Mouse (Mus musculus): ENCODE measurements around the gene Ccdc88c.

Ccdc88c gene

GRCm38 (mm10) chr12:101028954-101029731, at the start of gene Ccdc88c:
Gene Ccdc88c (minus strand): TSS chr12:101029056.
- peak; percentile 92 for DNase-seq (ENCODE audit: inconsistent ontology term)

DNA sequence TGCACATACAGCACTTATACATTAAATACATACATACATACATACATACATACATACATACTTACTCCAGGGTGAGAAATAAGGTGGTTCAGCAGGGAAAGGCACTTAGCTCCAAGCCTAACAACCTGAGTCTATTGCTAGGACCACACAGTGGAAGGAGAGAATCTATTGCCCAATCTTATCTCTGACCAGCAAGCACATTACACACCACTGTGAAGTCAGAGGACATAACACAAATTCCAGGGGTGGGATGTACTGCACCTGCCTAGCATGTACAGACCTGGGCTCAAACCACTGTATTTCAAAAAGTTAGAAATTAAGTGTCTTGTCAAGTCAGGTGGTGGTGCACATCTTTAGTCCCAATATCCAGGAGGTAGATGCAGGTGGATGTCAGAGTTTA, 49.1 kb upstream of the Ccdc88c start:
- DNase-seq (ENCODE audit: inconsistent ontology term): no peak

- DNase-seq (ENCODE audit: inconsistent ontology term): no peak
Measured at GRCm38 (mm10) chr12:101075433-101075832, 46.6 kb upstream of the Ccdc88c start.

GRCm38 (mm10) chr12:101074821-101075429, 46.1 kb upstream of the Ccdc88c start:
- no peak for DNase-seq (ENCODE audit: inconsistent ontology term)

DNA sequence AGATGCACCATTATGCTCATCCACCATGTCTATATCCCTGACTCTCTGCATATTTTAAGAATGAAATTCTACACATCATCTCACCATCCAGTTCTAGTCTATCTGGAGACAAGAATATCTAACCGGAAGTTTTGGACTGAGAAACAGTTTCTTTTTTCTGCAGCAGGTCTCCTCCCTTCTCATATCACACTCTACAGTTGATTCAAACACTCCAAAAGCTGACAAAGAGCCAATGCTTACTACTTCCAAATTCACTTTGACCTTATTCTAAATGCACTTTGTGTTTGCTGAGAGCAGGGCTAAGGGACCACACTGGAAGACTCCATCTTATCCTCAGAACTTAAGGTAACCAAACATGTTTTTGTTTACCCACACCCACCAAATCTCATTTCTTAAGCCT, 41.0 kb upstream of the Ccdc88c start:
- no peak for DNase-seq (ENCODE audit: inconsistent ontology term)

- DNase-seq (ENCODE audit: inconsistent ontology term): no peak
Measured at GRCm38 (mm10) chr12:101066329-101066728, 37.5 kb upstream of the Ccdc88c start.

DNA sequence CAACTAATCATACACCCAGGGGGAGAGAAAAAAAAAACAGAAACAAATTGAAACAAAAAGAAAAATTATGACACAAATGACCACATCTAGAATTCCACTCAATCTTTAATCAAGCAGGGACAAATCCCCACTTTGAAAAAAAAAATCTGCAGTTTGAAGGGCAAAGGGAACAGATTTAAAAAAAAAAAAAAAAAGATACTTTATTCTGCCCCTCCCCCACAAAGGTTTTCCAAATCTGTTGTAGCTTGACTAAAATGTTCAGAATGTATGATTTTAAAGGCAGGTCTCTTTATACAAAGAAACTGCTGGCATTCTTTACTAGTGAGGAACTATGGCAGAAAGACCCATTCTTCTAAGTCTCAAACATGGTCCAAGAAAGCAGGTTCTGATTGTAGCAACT, 11.1 kb upstream of the Ccdc88c start:
- no peak for DNase-seq (ENCODE audit: inconsistent ontology term)

GRCm38 (mm10) chr12:101028247-101028953, 456 bp downstream of the Ccdc88c start:
- no peak for DNase-seq (ENCODE audit: inconsistent ontology term)

DNA sequence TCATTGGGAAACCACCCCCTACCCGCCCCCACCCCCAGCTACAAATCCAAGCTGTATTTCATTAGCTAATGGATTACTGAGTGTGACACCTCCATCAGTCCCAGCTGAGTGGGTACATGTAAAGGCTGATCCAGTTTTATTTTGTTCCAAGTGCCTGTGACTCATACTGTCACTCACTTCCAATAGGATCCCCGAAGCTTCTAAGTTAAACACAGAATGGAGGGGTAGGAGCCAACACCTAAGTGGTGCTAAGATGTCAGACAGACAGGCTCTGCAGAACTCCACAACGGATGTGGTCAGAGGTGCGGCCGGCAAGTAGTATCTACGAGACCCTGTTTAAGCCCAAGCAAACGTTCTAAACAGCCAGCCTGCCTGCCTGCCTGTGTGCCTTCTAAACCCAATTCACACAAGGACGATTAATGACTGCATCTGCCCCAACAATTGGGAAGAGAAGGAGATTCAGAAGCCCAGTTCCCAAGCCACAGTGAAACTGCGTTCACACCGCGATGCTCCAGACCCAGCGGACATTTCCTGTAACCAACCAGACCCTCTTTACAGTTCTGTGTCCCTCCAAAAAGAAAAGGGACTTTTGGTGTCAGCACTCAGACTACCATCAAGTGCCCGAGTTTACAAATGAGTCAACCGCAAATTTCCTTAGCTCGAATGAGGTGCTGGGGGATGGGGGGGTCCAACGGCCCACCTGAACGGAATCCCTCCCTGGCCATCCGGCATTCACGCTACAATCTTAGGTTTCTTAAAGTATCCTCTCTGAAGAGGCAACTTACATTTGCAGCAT, 1.2 kb downstream of the Ccdc88c start:
- peak; percentile 74 for DNase-seq (ENCODE audit: inconsistent ontology term)

DNA sequence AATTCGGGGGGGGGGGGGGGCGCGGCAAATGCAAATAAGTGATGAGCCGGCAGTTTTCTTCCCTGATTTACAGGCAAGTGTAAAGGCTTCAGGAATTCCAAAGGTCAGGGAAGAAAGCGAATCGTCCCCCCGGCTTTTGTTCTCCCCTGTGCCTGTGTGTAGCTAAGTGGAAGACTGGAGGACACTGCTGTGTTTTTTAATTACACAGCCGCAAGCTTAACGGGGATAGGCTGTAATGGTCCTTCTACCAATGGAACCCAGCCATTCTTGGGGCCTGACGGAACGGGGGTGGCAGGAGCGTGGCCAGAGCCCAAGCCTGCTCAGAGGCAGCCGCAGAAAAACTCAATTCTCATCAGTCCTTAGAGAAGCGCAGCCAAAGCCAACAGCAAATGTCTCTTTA, 1.9 kb downstream of the Ccdc88c start:
- peak; percentile 84 for DNase-seq (ENCODE audit: inconsistent ontology term)

DNA sequence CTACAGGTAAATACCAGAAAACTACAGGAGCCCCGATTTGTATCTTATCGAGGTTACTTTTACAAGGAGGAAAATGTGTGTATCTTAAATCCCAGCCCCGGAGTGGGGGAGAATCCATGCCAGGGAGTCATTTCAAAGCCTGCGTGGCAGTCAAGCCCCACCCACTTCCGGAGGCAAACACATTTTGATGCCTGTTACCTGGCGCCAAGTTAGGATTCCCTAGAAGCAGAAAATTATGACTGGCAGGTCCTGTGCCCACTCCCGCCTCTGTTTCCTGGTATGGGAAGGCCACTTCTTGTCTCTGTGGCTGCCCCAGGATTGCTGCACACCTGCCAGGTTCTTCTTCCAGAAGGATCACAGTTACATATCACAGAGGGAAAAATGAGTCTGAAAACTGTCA, 2.3 kb downstream of the Ccdc88c start:
- DNase-seq (ENCODE audit: inconsistent ontology term): no peak

- DNase-seq (ENCODE audit: inconsistent ontology term): no peak
Measured at GRCm38 (mm10) chr12:101026025-101026424, 2.8 kb downstream of the Ccdc88c start.

- DNase-seq (ENCODE audit: inconsistent ontology term): no peak
Measured at GRCm38 (mm10) chr12:101025379-101025778, 3.5 kb downstream of the Ccdc88c start.

DNA sequence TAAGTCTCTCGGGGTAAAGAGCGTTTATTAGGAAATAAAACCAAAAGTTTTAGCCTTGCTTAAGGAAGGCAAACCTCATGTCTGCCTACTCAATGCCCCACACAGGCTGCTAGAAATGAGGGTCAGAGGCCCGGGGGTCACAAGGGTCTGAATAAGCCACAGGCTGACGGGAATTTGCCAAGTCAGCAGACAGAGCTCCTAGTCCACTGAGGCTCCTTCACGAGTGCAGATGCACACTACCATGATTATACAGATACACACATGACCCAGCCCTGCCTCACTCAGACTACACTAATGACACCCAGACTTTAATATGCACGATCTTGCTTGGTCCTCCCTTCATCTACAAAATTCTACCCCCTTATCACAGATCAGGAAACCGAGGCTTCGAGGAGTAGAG, 4.0 kb downstream of the Ccdc88c start:
- DNase-seq (ENCODE audit: inconsistent ontology term): no peak

DNA sequence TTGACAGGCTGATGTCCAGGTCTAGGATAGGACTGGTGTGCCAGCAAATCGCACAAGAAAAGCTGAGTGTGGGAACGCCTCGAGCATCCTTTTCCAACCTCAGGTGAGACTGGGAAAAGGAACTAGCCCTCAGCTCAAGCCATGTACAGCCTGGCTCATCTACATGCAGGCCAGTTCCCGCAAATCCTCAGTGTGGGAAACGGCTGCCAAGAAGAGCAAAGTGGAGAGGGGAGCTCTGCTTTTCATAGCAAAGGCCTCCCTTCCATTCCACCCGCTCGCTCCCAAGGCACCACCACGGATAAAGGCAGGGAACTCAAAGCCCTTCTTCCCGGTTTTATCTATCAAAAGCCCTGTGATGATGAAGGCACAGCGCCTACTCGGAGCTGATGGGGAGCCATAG, 5.7 kb downstream of the Ccdc88c start:
- no peak for DNase-seq (ENCODE audit: inconsistent ontology term)

- DNase-seq (ENCODE audit: inconsistent ontology term): no peak
Measured at GRCm38 (mm10) chr12:101022353-101022752, 6.5 kb downstream of the Ccdc88c start.

DNA sequence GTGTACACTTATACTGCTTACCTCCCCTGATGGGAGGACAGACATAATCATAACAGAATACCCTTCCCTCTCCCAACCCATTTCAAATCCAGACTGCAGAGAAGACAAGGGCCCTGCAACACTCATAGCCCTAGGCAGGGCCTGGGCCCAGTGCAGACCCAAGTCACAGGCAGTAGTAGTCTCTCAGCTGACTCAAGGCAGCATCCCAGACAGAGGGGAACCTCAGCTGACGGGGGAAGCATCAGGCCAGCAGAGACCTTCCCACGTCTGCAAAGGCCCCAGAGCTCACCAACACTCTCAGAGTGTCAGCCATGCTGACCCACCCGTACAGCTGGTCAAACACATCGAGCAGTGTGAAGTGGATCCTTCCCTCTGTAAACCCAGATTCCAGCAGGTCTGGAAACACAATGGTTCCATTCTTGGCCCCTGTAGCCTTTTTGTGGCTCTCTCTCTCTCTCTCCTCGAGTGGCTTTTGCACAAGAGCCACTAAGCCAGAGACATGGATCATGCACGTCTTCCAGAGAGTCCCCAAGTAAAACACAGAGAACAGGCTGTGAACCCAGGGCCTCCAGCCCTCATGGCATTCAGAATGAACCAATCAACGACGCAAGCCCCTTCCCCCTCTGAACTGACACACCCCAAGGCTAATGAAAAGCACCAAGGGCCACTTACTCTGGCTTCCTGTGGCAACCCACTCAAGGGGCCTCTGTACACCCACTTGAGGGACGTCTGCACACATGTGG, 7.2 kb downstream of the Ccdc88c start:
- DNase-seq (ENCODE audit: inconsistent ontology term): no peak

GRCm38 (mm10) chr12:101020210-101021015, 8.4 kb downstream of the Ccdc88c start:
- DNase-seq (ENCODE audit: inconsistent ontology term): no peak

DNA sequence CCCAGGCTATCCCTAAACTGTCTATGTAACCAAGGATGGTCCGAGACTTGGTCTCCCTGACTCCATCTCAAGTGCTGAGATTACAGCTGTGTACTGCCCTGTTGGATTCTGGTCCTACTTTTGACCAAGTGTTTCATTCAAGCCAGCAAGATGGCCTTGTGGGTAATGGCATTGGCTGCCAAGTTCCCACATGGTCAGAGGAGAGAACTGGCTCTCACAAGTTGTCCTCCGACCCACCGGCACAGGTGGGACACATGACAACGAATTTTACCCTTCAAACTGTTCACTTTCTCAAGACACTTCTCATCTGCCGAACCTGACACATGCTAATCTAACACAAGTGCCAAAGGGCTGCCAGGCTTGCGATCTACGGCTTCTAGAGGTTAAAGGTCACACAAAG, 9.4 kb downstream of the Ccdc88c start:
- no peak for DNase-seq (ENCODE audit: inconsistent ontology term)

- no peak for DNase-seq (ENCODE audit: inconsistent ontology term)
Measured at GRCm38 (mm10) chr12:101019031-101019430, 9.8 kb downstream of the Ccdc88c start.
